Mouse (Mus musculus): ENCODE results near the gene Atp8b5. TPM values are rescaled to one million over a fixed set of nuclear protein-coding genes. Genes with fewer than 3 reads are reported as not detected.

Gene Atp8b5
- polyA plus RNA-seq, 1 experiment from 2014 or later: 0.16 TPM

GRCm38 (mm10) chr4:43372155-43372554, 105.2 kb downstream of the Atp8b5 start:
- Histone ChIP-seq H3K27ac (replicated peaks) (no peak overlapping the region), H3K36me3 (replicated peaks) (no peaks in the 10 kb centered on the region), H3K9me3 (no peaks in the 10 kb centered on the region), H3K4me3 (no peak overlapping the region), H3K27me3 (replicated peaks; ENCODE audit: low read depth, poor library complexity, severe bottlenecking) (no peaks in the 10 kb centered on the region), H3K4me1 (no peaks in the 10 kb centered on the region)
- 71% methylated on average over 4 of the region's 4 CpGs for WGBS
- no peak for DNase-seq (ENCODE audit: low spot score)

DNA sequence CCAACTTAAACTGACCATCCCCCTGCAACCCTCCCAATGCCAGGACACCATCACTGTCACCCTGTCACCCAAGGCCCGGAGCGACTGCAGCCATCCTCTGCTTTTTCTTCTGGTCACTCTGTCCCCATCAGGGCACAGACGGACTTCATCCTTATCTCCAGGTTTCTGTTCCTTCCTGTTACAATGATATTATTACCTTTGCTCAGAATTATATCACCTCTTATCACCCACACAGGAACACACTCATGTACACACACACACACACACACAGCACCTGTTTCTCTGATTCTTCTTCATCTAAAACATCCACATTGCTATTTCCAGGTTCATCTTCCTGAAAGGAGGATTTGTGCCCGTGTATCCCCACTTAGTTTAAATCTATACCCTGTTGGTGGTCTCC, 107.3 kb downstream of the Atp8b5 start:
- no peak for DNase-seq (ENCODE audit: low spot score)
- peaks cover 4% of the 10 kb centered on the region; the same call in 1 of the 2 replicates for H3K27me3 ChIP-seq (replicated peaks; ENCODE audit: low read depth, poor library complexity, severe bottlenecking)
- 88% methylated on average over 4 of the region's 4 CpGs for WGBS
- no peaks in the 10 kb centered on the region for H3K4me1 ChIP-seq
- no peak overlapping the region for H3K4me3 ChIP-seq
- no peaks in the 10 kb centered on the region for H3K36me3 ChIP-seq (replicated peaks)
- H3K9me3 ChIP-seq: no peaks in the 10 kb centered on the region
- no peak overlapping the region for H3K27ac ChIP-seq (replicated peaks)

DNA sequence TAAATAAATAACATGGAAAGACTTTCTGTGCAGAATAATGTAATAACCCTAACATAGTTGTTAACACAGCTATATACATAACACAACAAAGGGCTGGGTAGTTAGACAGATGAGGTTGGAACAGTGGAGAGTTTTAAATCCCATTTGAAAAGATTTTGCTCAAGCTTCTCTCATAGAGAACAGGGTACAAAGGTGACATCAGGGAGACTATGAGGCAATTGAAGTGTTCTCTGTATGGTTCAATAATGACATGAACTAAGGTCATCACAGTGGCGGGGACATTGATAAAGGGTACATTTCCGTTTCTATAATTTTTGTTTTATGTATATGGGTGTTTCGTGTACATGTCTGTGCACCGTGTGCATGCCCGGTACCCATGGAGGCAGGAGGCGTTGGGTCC, 112.6 kb downstream of the Atp8b5 start:
- Histone ChIP-seq H3K4me1 (peaks cover 19% of the 10 kb centered on the region), H3K4me3 (no peak overlapping the region), H3K27ac (replicated peaks) (no peak overlapping the region), H3K36me3 (replicated peaks) (no peaks in the 10 kb centered on the region), H3K27me3 (replicated peaks; ENCODE audit: low read depth, poor library complexity, severe bottlenecking) (peaks cover 34% of the 10 kb centered on the region), H3K9me3 (no peaks in the 10 kb centered on the region)
- no peak for DNase-seq (ENCODE audit: low spot score)
- WGBS: 90% methylated on average over 6 of the region's 6 CpGs

DNA sequence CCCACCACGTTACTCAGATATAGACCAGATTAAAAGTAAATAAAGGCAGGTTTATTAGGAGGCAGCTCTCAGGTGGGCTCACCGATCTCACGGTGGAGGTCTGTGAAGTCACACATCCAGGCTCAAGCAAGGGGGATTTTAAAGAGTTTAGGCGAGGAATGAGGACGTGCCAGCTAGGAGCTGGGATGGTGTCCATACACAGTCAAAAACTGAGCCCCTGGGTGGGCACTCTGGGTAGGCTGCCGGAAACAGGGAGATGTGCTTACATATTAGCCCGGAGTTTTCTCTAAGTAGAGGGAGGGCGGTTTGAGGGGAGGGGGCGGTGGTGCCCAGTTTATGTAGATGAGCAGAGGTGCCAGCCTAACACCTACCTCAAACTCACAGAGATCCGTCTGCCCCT, 114.0 kb downstream of the Atp8b5 start:
- no peak for DNase-seq (ENCODE audit: low spot score)
- H3K9me3 ChIP-seq: no peaks in the 10 kb centered on the region
- peak overlapping the region; percentile 82 for H3K4me3 ChIP-seq
- H3K27me3 ChIP-seq (replicated peaks; ENCODE audit: low read depth, poor library complexity, severe bottlenecking): peaks cover 34% of the 10 kb centered on the region
- no peak overlapping the region for H3K27ac ChIP-seq (replicated peaks)
- H3K4me1 ChIP-seq: peaks cover 19% of the 10 kb centered on the region
- H3K36me3 ChIP-seq (replicated peaks): no peaks in the 10 kb centered on the region
- 67% methylated on average over 10 of the region's 10 CpGs for WGBS

GRCm38 (mm10) chr4:43381408-43382154, 114.6 kb downstream of the Atp8b5 start, which contains the start of gene Rusc2:
Gene Rusc2, plus strand, starts transcription at chr4:43381979.
- H3K9me3 ChIP-seq: no peaks in the 10 kb centered on the region
- peak within 1 kb of the TSS; percentile 86 for H3K27ac ChIP-seq (replicated peaks)
- peak; percentile 87 for DNase-seq (ENCODE audit: low spot score)
- H3K4me1 ChIP-seq: peaks cover 19% of the 10 kb centered on the region
- H3K4me3 ChIP-seq: peak within 1 kb of the TSS; percentile 82
- 2% methylated on average over 63 of the region's 63 CpGs for WGBS
- peaks cover 34% of the 10 kb centered on the region for H3K27me3 ChIP-seq (replicated peaks; ENCODE audit: low read depth, poor library complexity, severe bottlenecking)
- H3K36me3 ChIP-seq (replicated peaks): no peaks in the 10 kb centered on the region

GRCm38 (mm10) chr4:43382155-43383020, 115.4 kb downstream of the Atp8b5 start:
- Histone ChIP-seq H3K27ac (replicated peaks) (peak overlapping the region; percentile 86), H3K27me3 (replicated peaks; ENCODE audit: low read depth, poor library complexity, severe bottlenecking) (peaks cover 34% of the 10 kb centered on the region), H3K4me3 (peak overlapping the region; percentile 82), H3K36me3 (replicated peaks) (no peaks in the 10 kb centered on the region), H3K9me3 (no peaks in the 10 kb centered on the region), H3K4me1 (peaks cover 19% of the 10 kb centered on the region)
- 8% methylated on average over 32 of the region's 33 CpGs for WGBS
- no peak for DNase-seq (ENCODE audit: low spot score)

GRCm38 (mm10) chr4:43383246-43384082, 116.5 kb downstream of the Atp8b5 start:
- Histone ChIP-seq H3K4me1 (peaks cover 19% of the 10 kb centered on the region), H3K27me3 (replicated peaks; ENCODE audit: low read depth, poor library complexity, severe bottlenecking) (peaks cover 34% of the 10 kb centered on the region), H3K36me3 (replicated peaks) (no peaks in the 10 kb centered on the region), H3K4me3 (no peak overlapping the region), H3K27ac (replicated peaks) (no peak overlapping the region), H3K9me3 (no peaks in the 10 kb centered on the region)
- no peak for DNase-seq (ENCODE audit: low spot score)
- WGBS: 72% methylated on average over 11 of the region's 11 CpGs

DNA sequence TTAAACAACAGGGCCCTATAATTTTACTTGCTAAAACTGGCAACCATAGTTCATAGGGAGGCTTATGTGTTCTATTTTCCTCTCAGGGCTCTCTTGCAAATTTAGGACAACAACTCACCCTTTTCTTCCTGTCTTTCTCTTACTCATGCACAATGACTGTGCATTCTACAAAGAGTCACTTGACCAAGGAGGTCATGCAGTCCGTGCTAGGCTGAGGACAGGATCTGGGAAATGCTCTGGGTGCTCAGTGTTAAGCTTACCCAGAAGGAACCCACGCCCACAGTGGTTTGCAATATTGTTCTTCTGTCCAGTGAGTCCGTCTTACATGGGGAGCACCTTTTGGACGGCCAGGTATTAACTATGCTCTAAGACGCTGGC, 117.1 kb downstream of the Atp8b5 start:
- Histone ChIP-seq H3K9me3 (no peaks in the 10 kb centered on the region), H3K36me3 (replicated peaks) (no peaks in the 10 kb centered on the region), H3K27me3 (replicated peaks; ENCODE audit: low read depth, poor library complexity, severe bottlenecking) (peaks cover 32% of the 10 kb centered on the region), H3K27ac (replicated peaks) (no peak overlapping the region), H3K4me3 (no peak overlapping the region), H3K4me1 (peaks cover 19% of the 10 kb centered on the region)
- no peak for DNase-seq (ENCODE audit: low spot score)
- WGBS: 85% methylated on average over 5 of the region's 5 CpGs

DNA sequence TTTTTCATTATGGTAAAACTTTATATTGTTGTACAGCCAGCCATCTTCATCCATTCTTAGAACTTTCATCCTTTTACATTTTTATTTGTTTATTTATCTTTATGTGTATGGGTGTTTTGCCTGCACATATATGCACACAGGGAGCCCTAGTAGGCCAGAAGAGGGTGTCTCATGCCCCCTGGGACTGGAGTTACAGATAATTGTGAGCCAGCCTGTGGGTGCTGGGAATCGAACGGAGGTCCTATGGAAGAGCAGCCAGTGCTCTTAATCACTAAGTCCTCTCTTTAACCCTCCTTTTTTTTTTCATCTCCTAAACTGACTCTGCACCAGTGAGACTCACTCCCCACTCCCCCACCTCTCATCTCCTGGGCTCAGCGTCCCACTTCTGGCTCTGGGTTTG, 117.6 kb downstream of the Atp8b5 start:
- H3K36me3 ChIP-seq (replicated peaks): no peaks in the 10 kb centered on the region
- H3K4me3 ChIP-seq: no peak overlapping the region
- no peak overlapping the region for H3K27ac ChIP-seq (replicated peaks)
- H3K9me3 ChIP-seq: no peaks in the 10 kb centered on the region
- H3K4me1 ChIP-seq: peaks cover 20% of the 10 kb centered on the region
- WGBS: 90% methylated on average over 3 of the region's 3 CpGs
- H3K27me3 ChIP-seq (replicated peaks; ENCODE audit: low read depth, poor library complexity, severe bottlenecking): peaks cover 28% of the 10 kb centered on the region
- no peak for DNase-seq (ENCODE audit: low spot score)

GRCm38 (mm10) chr4:43386932-43387331, 120.0 kb downstream of the Atp8b5 start:
- Histone ChIP-seq H3K27ac (replicated peaks) (no peak overlapping the region), H3K36me3 (replicated peaks) (no peaks in the 10 kb centered on the region), H3K27me3 (replicated peaks; ENCODE audit: low read depth, poor library complexity, severe bottlenecking) (peaks cover 7% of the 10 kb centered on the region), H3K9me3 (no peaks in the 10 kb centered on the region), H3K4me1 (peaks cover 32% of the 10 kb centered on the region), H3K4me3 (no peak overlapping the region)
- no peak for DNase-seq (ENCODE audit: low spot score)

DNA sequence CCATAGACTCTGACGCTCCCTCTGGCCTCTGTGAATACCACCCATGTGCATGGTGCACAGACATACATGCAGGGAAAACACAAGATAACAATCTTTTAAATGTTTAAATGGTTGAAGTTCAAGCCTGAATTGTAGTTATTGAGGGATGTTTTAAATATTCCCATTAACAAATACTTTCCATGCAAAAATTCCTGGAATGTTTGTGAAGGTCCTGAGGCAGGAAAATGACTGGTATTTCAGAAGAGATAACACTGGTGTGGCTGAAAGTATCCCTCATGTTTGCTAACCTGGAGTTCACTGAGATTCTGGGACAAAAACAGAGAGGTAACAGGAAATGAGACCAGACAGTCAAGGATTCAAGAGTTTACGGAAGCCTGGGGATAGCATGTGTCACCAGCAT, 122.4 kb downstream of the Atp8b5 start:
- no peak for DNase-seq (ENCODE audit: low spot score)
- H3K27ac ChIP-seq (replicated peaks): no peak overlapping the region
- no peaks in the 10 kb centered on the region for H3K27me3 ChIP-seq (replicated peaks; ENCODE audit: low read depth, poor library complexity, severe bottlenecking)
- WGBS: 75% methylated on average over 2 of the region's 2 CpGs
- no peak overlapping the region for H3K4me3 ChIP-seq
- H3K4me1 ChIP-seq: peaks cover 28% of the 10 kb centered on the region
- no peaks in the 10 kb centered on the region for H3K36me3 ChIP-seq (replicated peaks)
- H3K9me3 ChIP-seq: no peaks in the 10 kb centered on the region

DNA sequence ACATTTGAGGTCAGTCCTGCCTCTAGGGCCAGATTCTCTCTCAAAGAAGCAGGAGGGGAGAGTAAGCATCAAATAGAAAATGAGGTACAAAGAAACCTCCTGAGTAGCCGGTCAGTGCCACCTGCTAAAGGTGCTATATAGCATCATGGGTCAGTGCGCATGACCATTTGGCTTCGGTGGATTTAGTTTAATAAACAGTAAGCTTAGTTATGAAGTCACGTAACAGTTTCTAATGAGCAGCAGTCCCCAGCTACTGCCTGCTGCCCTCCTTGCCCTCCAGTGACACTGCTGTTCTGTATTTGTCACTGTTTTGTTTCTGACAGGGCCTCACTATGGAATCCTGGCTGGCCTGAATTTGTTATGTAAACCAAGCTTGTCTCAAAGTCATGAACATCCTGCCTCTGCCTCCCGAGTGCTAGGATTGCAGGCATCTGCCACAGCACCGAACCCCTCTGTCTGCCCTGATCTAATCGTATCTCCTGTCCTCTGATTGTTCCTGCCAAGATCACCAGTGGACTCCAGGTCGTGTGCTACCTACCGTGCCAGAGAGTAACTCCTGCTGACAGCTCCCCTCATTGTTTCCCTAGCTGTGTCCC, 123.0 kb downstream of the Atp8b5 start:
- DNase-seq (ENCODE audit: low spot score): no peak
- Histone ChIP-seq H3K36me3 (replicated peaks) (no peaks in the 10 kb centered on the region), H3K4me3 (no peak overlapping the region), H3K4me1 (peaks cover 33% of the 10 kb centered on the region), H3K27ac (replicated peaks) (0 out of 2 replicates have a peak overlapping the region, but pooled peaks have one; percentile 1), H3K9me3 (no peaks in the 10 kb centered on the region), H3K27me3 (replicated peaks; ENCODE audit: low read depth, poor library complexity, severe bottlenecking) (no peaks in the 10 kb centered on the region)
- WGBS: 61% methylated on average over 9 of the region's 9 CpGs

All from embryonic facial prominence, embryonic 10.5 days (tissue).